Mouse (Mus musculus) forebrain, embryonic 13.5 days (tissue): ENCODE results near the gene Snx9. TPM values are rescaled to one million over a fixed set of nuclear protein-coding genes. Genes with fewer than 3 reads are reported as not detected.

Experiments
- ATAC-seq: fragments of 200-750 bp; cut with Nextera tagmentation; 2 replicates; pipeline ENCODE4 v1.8.0; 2017
- H3K27ac ChIP-seq: fragments of 300-500 bp; sonication (generic); 2 replicates; pipeline ENCODE4 v1.5.1; 2015; ENCODE audit warnings: inconsistent platforms, mild to moderate bottlenecking, moderate library complexity
- H3K27me3 ChIP-seq: fragments of 300-500 bp; sonication (generic); 2 replicates; pipeline ENCODE4 v1.6.1; 2015; ENCODE audit warnings: mild to moderate bottlenecking, inconsistent platforms
- H3K36me3 ChIP-seq: fragments of 300-500 bp; sonication (generic); 2 replicates; pipeline ENCODE4 v1.6.1; 2015; ENCODE audit warnings: mild to moderate bottlenecking, inconsistent platforms; ENCODE audit not compliant: poor library complexity, severe bottlenecking
- H3K4me1 ChIP-seq: fragments of 300-500 bp; sonication (generic); 2 replicates; pipeline ENCODE4 v1.6.1; 2015; ENCODE audit warnings: inconsistent platforms
- H3K4me2 ChIP-seq: fragments of 300-500 bp; sonication (generic); 2 replicates; pipeline ENCODE4 v1.6.1; 2015; ENCODE audit warnings: inconsistent platforms, mild to moderate bottlenecking, moderate library complexity
- H3K4me3 ChIP-seq: fragments of 300-500 bp; sonication (generic); 2 replicates; pipeline ENCODE4 v1.5.1; 2015; ENCODE audit warnings: mild to moderate bottlenecking, inconsistent platforms
- H3K9ac ChIP-seq: fragments of 300-500 bp; sonication (generic); 2 replicates; pipeline ENCODE4 v1.6.1; 2015; ENCODE audit warnings: mild to moderate bottlenecking, inconsistent platforms
- H3K9me3 ChIP-seq: fragments of 300-500 bp; sonication (generic); replicated peaks from 2 replicates; pipeline ENCODE4 v1.6.1; 2016; ENCODE audit warnings: inconsistent platforms
- WGBS: fragments of 180-500 bp; shearing (Covaris S2); methylation state at CpG from one replicate; pipeline ENCODE4 v1.1.7; 2015; 5-methylcytosine and 5-hydroxymethylcytosine counted together
- polyA plus RNA-seq: library from polyadenylated mRNA; unstranded; fragments of >200 nt; fragmentation: Nextera tagmentation; extraction: Ambion mirVana; gene quantifications from 2 replicates; pipeline ENCODE4 v1.2.1, GENCODE M21; 2015

The Snx9 gene
- 5.7 and 6.7 TPM in 2 replicates for polyA plus RNA-seq

DNA sequence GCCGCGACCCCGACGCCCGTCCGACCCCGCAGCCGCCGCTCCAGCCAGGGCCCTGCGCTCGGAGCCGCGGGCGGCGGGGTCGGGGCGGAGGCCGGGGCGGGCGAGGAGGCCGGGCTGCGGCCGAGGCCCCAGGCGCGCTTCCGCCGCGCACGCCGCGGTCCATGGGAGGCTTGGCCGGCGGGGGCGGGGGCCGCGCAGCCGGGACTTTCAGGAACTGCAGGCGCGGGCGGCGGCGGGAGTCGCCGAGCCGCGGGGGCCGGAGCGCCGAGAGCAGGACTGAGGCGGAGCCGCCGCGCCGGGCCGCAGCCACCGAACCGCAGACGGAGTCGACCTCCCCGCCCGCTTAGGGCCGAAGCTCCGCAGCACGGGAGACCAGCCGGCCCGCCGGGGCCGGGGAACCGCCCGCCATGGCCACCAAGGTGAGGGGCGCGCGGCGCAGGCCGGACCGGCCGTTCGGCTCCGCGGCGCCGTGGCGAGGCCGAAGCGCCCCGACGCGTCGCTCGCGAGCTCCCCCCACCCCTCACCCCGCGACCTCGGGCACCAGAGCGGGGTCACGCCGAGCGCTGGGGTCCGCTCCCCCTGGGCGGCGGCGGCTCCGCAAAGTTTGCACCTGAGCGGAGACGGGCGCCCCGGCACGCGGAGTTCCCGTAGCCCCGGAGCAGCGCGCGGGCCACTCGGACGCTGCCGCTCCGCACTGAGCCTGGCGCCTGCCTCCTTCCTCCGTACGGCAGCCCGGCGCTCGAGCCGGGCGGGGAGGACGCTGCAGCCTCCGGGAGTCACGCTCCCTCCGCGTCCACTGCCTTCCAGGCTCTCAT lies at the start of gene Snx9:
Gene Snx9 (plus strand): TSS at position 202 of the 815 bp plus-strand sequence.
- Histone ChIP-seq H3K4me1 (peaks cover 11% of the 10 kb centered on the region), H3K4me2 (peak within 1 kb of the TSS; percentile 77), H3K9me3 (no peaks in the 10 kb centered on the region), H3K27me3 (no peaks in the 10 kb centered on the region), H3K27ac (peak within 1 kb of the TSS; percentile 93), H3K36me3 (no peaks in the 10 kb centered on the region), H3K4me3 (peak within 1 kb of the TSS; percentile 79), H3K9ac (peak within 1 kb of the TSS; percentile 94)
- WGBS = under 1% methylated on average over 63 of the region's 131 CpGs
- ATAC-seq = peak; percentile 90

DNA sequence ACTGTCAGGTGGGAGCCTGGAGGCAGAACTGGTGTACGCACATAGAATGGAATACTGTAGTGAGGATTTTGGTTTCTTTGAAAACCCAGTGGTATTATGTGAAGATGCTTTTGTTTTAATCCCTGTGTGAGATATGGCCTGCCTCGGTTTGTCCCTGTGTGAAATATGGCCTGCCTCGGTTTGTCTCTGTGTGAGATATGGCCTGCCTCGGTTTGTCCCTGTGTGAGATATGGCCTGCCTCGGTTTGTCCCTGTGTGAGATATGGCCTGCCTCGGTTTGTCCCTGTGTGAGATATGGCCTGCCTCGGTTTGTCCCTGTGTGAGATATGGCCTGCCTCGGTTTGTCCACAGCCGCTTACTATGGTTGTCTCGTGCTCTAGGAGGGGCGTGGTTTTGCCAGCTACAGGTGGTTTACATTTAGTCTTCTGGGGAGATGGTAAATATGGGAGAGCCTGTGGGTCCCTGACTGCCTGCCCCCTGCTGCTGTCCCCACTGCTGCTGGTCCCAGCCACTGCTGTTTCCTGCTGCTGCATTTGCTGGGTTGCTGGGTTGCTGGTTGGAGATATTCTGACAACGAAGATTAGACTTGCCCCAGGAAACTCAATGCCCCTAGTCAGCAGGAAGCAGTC lies 48.9 kb upstream of the Snx9 start:
- H3K27ac ChIP-seq = no peak overlapping the region
- no peak overlapping the region for H3K9ac ChIP-seq
- peaks cover 10% of the 10 kb centered on the region for H3K4me1 ChIP-seq
- H3K36me3 ChIP-seq = no peaks in the 10 kb centered on the region
- H3K4me2 ChIP-seq = no peak overlapping the region
- 89% methylated on average over 12 of the region's 12 CpGs for WGBS
- no peaks in the 10 kb centered on the region; the same call in none of the 2 replicates for H3K9me3 ChIP-seq
- no peak for ATAC-seq
- no peaks in the 10 kb centered on the region for H3K27me3 ChIP-seq
- no peak overlapping the region for H3K4me3 ChIP-seq

DNA sequence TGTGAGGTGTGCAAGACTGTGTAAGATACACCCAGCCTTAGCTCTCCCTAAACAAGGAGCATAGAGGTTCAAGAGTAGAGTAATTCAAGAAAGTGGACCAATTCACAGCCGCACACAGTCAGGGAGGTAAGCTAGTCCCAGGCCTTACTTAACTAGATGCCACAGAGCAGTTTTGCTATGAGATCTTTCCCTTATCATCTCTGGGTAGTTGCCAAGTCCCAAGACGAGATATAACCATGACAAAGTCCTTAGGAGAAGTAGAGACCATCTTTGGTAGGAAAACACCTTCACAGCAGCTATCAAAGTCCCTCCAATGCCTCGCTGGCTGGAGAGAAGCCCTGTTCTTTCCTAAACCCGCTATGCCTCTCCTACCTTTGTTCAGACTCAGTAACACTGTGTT lies 47.5 kb upstream of the Snx9 start:
- Histone ChIP-seq H3K4me2 (no peak overlapping the region), H3K27me3 (no peaks in the 10 kb centered on the region), H3K4me1 (peaks cover 11% of the 10 kb centered on the region), H3K27ac (no peak overlapping the region), H3K9me3 (no peaks in the 10 kb centered on the region), H3K4me3 (no peak overlapping the region), H3K9ac (no peak overlapping the region), H3K36me3 (no peaks in the 10 kb centered on the region)
- WGBS = 76% methylated on average over 4 of the region's 4 CpGs
- no peak for ATAC-seq

DNA sequence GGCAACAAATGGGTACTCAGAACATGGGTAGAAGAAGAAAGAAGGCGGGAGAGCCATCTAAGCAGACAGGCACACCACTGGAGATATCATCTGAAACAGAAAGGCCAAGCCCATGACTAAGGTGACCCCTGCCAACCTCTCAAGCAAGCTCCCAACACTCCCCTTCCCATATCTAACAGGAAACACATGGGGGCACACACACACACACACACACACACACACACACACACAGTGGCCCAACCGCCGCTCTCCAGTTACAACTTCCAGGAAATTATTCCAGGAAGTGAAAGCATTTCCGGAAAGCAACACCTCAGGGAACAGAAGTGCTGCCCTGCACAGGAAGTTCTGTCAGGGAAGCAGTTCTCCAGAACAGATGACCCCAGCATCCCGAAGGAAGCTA lies 46.9 kb upstream of the Snx9 start:
- no peaks in the 10 kb centered on the region for H3K36me3 ChIP-seq
- H3K9me3 ChIP-seq = no peaks in the 10 kb centered on the region
- no peak overlapping the region for H3K9ac ChIP-seq
- peaks cover 11% of the 10 kb centered on the region for H3K4me1 ChIP-seq
- ATAC-seq = no peak
- 89% methylated on average over 5 of the region's 5 CpGs for WGBS
- no peak overlapping the region for H3K4me3 ChIP-seq
- no peaks in the 10 kb centered on the region for H3K27me3 ChIP-seq
- no peak overlapping the region for H3K4me2 ChIP-seq
- H3K27ac ChIP-seq = no peak overlapping the region

DNA sequence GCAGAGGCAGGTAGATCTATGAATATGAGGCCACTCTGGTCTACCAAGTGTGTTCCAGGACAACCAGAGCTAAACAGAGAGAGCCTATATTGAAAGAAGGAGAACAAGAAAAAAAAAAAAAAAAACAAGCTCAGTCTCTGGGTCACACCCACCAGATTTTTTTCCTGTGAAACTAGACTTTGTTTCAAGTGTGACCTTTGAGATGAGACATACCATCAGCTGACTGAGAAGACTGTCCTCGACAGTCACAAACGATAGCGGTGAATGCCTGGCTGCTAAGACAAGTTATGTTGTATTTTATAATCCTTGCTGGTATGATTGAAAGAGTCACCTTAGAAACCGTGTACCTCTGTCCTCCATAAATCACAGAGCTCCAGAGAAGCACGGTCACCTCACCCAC lies 45.8 kb upstream of the Snx9 start:
- Histone ChIP-seq H3K27ac (no peak overlapping the region), H3K4me3 (no peak overlapping the region), H3K36me3 (no peaks in the 10 kb centered on the region), H3K4me2 (no peak overlapping the region), H3K4me1 (peaks cover 11% of the 10 kb centered on the region), H3K9me3 (no peaks in the 10 kb centered on the region), H3K27me3 (no peaks in the 10 kb centered on the region), H3K9ac (no peak overlapping the region)
- WGBS = 78% methylated on average over 5 of the region's 5 CpGs
- ATAC-seq = no peak

DNA sequence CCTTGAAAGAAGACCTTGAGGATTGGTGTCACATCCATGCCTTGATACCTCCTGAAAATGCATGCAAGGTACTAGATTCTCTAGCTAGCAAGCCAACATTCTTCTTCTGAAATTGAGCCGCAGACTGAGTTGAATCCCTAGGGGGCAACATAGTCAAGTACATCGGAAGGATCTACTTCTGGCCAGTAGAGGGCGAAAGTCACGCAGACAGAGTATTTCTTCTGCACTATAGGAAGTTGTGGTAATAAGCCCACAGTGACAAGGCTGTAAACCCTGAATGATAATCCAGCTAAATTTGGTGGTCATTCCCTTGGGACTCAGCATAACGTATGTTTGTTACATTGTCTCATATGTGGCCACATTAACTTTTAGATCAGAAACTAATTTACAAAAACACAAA lies 45.3 kb upstream of the Snx9 start:
- 3% methylated on average over 5 of the region's 5 CpGs for WGBS

DNA sequence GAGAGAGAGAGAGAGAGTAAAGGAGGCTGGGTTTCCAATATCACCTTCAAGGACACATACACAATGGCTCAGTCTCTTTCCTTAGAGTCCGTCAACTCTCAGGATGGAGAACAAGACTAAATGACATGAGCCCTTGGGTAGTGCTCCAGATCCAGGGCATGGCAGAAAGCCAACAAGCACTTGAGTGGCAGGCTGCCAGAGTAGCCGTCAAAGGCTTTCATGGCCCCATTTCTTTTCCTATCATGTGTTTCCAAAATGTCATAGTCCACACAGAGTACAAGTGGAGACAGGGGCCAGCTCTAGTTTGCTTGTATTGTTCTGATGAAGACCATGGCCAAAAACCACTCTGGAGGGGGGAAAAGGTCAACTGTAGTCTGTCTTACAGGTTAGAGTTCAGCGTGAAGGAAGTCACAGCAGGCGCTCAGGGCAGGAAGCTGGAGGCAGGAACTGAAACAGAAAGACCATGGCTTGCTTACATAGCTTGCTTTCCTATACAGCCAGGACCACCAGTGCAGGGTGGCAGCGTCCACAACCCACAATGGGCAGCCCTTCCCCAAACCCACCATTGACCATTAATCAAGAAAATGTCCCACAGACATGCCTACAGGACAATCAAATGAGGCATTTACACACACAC lies 43.9 kb upstream of the Snx9 start:
- H3K4me2 ChIP-seq = no peak overlapping the region
- H3K27ac ChIP-seq = no peak overlapping the region
- WGBS = 67% methylated on average over 5 of the region's 5 CpGs
- H3K4me1 ChIP-seq = peaks cover 11% of the 10 kb centered on the region
- H3K4me3 ChIP-seq = no peak overlapping the region
- no peaks in the 10 kb centered on the region for H3K9me3 ChIP-seq
- no peak for ATAC-seq
- no peaks in the 10 kb centered on the region for H3K36me3 ChIP-seq
- no peak overlapping the region for H3K9ac ChIP-seq
- H3K27me3 ChIP-seq = no peaks in the 10 kb centered on the region

More for the DNA sequence above, 45.3 kb upstream of the Snx9 start:
- Histone ChIP-seq H3K4me3 (no peak overlapping the region), H3K9me3 (no peaks in the 10 kb centered on the region), H3K36me3 (no peaks in the 10 kb centered on the region), H3K4me1 (peaks cover 11% of the 10 kb centered on the region), H3K9ac (no peak overlapping the region), H3K4me2 (no peak overlapping the region), H3K27me3 (no peaks in the 10 kb centered on the region), H3K27ac (no peak overlapping the region)
- peak; percentile 65; the same call in 1 of the 2 replicates for ATAC-seq

DNA sequence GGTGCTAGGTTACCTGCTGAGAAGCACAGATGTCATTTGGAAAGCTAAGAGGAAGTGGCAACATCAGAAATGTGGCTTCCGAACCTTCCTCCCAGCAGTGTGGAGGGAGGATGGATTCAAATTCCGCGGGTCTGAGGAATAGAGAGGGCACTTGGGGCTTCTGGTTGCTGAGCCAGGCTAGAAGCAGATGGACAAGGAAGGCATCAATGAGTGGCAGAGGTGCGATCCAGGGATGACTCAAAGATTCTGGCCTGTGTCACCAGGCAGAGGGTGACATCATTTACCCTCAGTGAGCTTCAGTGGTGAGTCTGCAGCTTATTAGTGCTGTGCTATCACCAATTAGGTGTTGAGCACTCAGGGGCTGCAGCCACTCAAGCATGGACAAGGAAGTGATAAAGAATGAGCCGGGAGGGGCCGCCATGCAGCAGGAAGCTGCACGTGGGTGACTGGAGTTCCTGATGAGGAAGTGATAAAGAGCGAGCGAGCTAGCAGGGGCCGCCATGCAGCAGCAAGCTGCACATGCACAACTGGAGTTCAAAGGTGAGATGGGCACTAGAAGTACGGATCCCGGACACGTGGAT lies 42.8 kb upstream of the Snx9 start:
- no peak overlapping the region for H3K27ac ChIP-seq
- H3K9me3 ChIP-seq = no peaks in the 10 kb centered on the region
- ATAC-seq = no peak
- no peak overlapping the region for H3K9ac ChIP-seq
- no peak overlapping the region for H3K4me3 ChIP-seq
- WGBS = 73% methylated on average over 13 of the region's 13 CpGs
- H3K36me3 ChIP-seq = no peaks in the 10 kb centered on the region
- no peak overlapping the region for H3K4me2 ChIP-seq
- peaks cover 11% of the 10 kb centered on the region for H3K4me1 ChIP-seq
- H3K27me3 ChIP-seq = no peaks in the 10 kb centered on the region

DNA sequence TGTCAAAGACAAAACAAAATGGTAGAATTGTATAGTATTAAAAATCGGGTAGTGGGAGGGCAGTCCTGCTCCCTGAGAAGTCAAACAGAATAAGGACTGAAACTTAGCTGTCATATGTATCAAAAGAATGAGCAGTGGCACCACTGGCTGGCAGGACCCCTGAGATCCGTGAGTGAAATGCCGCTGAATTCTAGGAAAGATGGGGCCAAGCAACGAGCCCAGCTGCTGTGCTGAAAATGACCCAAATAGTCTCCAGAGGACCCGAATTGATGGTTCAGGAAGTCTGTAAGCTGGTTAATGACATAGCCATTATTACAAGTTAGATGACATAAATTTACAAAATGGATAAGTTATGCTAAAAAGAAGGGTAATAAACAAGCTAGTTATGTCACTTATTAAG lies 42.2 kb upstream of the Snx9 start:
- no peaks in the 10 kb centered on the region for H3K36me3 ChIP-seq
- H3K9ac ChIP-seq = no peak overlapping the region
- H3K9me3 ChIP-seq = no peaks in the 10 kb centered on the region
- H3K27ac ChIP-seq = no peak overlapping the region
- H3K4me3 ChIP-seq = no peak overlapping the region
- H3K4me1 ChIP-seq = peaks cover 11% of the 10 kb centered on the region
- H3K4me2 ChIP-seq = no peak overlapping the region
- WGBS = 83% methylated on average over 5 of the region's 5 CpGs
- H3K27me3 ChIP-seq = no peaks in the 10 kb centered on the region
- no peak for ATAC-seq

DNA sequence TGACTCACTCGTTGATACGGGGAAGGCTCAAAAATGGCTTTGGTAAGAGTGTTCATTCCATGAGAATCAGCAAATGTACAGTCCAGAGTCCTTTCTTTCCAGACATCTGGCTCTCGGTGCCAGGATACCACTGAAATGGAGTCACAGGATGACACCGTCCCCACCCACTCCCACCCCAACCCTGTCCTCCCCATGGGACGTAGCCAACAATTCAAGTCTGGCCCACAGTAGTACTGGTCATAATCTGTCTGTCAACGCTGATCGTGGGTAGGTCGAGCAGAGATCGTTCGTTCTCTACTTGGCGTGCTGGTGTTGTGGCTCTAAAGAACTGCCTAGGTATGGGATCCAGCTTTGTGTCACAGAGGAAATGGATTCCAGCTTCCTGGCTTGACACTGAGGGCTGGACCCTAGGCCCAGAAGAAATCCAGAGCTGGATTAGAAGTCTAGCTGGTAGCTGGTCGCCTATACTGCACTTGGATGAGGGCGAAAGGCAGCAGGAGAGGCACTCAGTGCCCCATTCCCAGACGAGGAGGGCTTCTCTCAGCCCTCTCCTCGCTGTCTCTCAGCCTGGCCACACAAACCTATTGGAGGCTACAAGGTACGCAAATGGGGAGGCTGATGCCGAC lies 41.6 kb upstream of the Snx9 start:
- Histone ChIP-seq H3K4me1 (peaks cover 11% of the 10 kb centered on the region), H3K27ac (no peak overlapping the region), H3K36me3 (no peaks in the 10 kb centered on the region), H3K9me3 (no peaks in the 10 kb centered on the region), H3K4me3 (no peak overlapping the region), H3K4me2 (no peak overlapping the region), H3K27me3 (no peaks in the 10 kb centered on the region), H3K9ac (no peak overlapping the region)
- no peak for ATAC-seq
- WGBS = 85% methylated on average over 17 of the region's 17 CpGs

DNA sequence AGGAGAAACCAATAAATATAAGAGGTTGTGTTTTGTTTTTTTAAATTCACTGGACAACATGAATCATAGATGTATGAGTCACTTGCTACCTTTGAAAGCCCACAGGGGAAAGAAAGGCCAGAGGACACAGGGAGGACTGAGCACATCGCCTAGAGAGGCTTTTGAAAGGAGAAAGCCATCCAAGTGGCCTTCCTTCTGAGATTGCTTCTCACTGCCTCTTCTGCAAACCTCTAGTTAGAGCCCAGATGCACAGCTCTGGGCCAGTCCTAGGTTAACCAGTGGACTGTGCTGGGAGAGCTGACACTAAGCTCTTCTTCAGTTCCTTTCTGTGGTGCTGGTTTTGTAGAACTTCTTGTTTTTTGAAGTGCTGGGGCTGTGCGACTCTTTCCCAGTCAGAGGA lies 40.9 kb upstream of the Snx9 start:
- no peak for ATAC-seq
- Histone ChIP-seq H3K36me3 (no peaks in the 10 kb centered on the region), H3K9ac (no peak overlapping the region), H3K4me1 (peaks cover 11% of the 10 kb centered on the region), H3K27ac (no peak overlapping the region), H3K27me3 (no peaks in the 10 kb centered on the region), H3K4me2 (no peak overlapping the region), H3K9me3 (no peaks in the 10 kb centered on the region), H3K4me3 (no peak overlapping the region)
- WGBS = 82% methylated on average over 2 of the region's 2 CpGs
